Mouse (Mus musculus): ENCODE results near the gene Efna2. TPM values are rescaled to one million over a fixed set of nuclear protein-coding genes. Genes with fewer than 3 reads are reported as not detected.

Efna2 gene
- polyA plus RNA-seq (2015; fragmentation: Illumina TruSeq; extraction: RNeasy Lipid Tissue Mini Kit (QIAGEN cat#74804); ENCODE audit: low read depth, low replicate concordance) = 4.6 TPM

GRCm38 (mm10) chr10:80179068-80180051 is at the start of gene Efna2:
TSS of gene Efna2 (plus strand) at chr10:80179482.

GRCm38 (mm10) chr10:80138553-80139438 is 40.5 kb upstream of the Efna2 start, which contains the start of gene Atp5d:
TSS of gene Atp5d (plus strand) at chr10:80138632.

GRCm38 (mm10) chr10:80140666-80141035 is 38.6 kb upstream of the Efna2 start, which contains the start of gene Cbarp:
TSS of gene Cbarp (minus strand) at chr10:80140835.

DNA sequence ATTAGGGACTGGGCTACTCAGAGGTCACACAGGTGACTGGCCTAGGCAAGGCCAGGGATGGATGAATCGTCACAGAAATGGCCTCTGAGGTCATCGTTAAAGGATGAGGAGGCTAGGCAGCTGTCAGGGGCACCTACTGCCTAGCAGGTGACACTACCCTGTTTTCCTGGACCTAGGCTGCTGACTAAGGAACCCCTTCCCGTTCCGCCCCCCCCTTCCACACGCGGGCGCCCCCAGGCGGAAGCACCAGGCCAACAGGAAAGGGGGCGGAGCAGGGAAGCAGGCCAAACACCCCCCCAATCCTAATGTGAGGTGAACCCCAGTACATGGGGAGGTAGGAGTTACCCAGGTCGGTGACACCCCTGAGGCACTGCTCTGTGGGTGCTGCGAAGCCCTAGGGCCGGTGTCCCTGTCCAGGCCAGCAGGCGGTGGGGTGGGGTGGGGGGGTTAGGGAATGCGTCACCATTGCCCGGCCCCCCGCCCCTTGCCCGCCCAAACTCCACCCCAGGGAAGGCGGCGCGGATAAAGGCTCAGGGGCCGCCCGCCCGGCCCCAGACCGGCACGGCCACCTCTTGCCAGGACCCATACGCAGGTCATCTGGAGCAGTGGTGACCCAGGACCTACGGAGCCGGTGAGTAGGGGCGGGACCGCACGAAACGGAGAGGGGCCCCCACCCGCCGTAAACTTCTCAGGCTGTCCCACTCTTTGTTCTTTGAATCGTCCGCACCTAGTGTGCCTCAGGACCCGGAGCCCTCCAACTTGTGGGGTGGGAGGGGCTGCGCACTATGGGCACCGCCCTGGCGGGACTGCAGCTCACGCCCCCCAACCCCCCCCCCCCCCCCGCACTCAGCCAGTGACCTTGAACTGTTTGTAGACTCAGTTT is 31.3 kb upstream of the Efna2 start, which contains the start of gene Midn:
Gene Midn (plus strand): TSS at position 554 of the 883 bp plus-strand sequence.

GRCm38 (mm10) chr10:80165392-80166128 is 13.7 kb upstream of the Efna2 start, which contains the start of gene Cirbp:
TSS of gene Cirbp (plus strand) at chr10:80165985.

GRCm38 (mm10) chr10:80172527-80173292 is 6.6 kb upstream of the Efna2 start, which contains the start of gene 1600002K03Rik:
TSS of gene 1600002K03Rik (plus strand) at chr10:80172944.

GRCm38 (mm10) chr10:80226416-80227165 is 47.3 kb downstream of the Efna2 start, which contains the start of gene Mum1:
TSS of gene Mum1 (plus strand) at chr10:80226434.

Other genes with a start within 250 kb of the Efna2 start
- gene Wdr18, start 219.3 kb upstream of the Efna2 start, polyA plus RNA-seq (2015; fragmentation: Illumina TruSeq; extraction: RNeasy Lipid Tissue Mini Kit (QIAGEN cat#74804); ENCODE audit: low read depth, low replicate concordance) = 34.3 TPM
- gene Grin3b, start 208.8 kb upstream of the Efna2 start, polyA plus RNA-seq (2015; fragmentation: Illumina TruSeq; extraction: RNeasy Lipid Tissue Mini Kit (QIAGEN cat#74804); ENCODE audit: low read depth, low replicate concordance) = not detected
- gene Tmem259, start 195.2 kb upstream of the Efna2 start, polyA plus RNA-seq (2015; fragmentation: Illumina TruSeq; extraction: RNeasy Lipid Tissue Mini Kit (QIAGEN cat#74804); ENCODE audit: low read depth, low replicate concordance) = 89.3 TPM
- 6.4 TPM for gene Cnn2, start 190.9 kb upstream of the Efna2 start, polyA plus RNA-seq (2015; fragmentation: Illumina TruSeq; extraction: RNeasy Lipid Tissue Mini Kit (QIAGEN cat#74804); ENCODE audit: low read depth, low replicate concordance)
- 8.2 TPM for gene Abca7, start 183.0 kb upstream of the Efna2 start, polyA plus RNA-seq (2015; fragmentation: Illumina TruSeq; extraction: RNeasy Lipid Tissue Mini Kit (QIAGEN cat#74804); ENCODE audit: low read depth, low replicate concordance)
- 3.5 TPM for gene Arhgap45, start 162.8 kb upstream of the Efna2 start, polyA plus RNA-seq (2015; fragmentation: Illumina TruSeq; extraction: RNeasy Lipid Tissue Mini Kit (QIAGEN cat#74804); ENCODE audit: low read depth, low replicate concordance)
- 134 TPM for gene Polr2e, start 139.7 kb upstream of the Efna2 start, polyA plus RNA-seq (2015; fragmentation: Illumina TruSeq; extraction: RNeasy Lipid Tissue Mini Kit (QIAGEN cat#74804); ENCODE audit: low read depth, low replicate concordance)
- gene Gpx4, start 132.3 kb upstream of the Efna2 start, polyA plus RNA-seq (2015; fragmentation: Illumina TruSeq; extraction: RNeasy Lipid Tissue Mini Kit (QIAGEN cat#74804); ENCODE audit: low read depth, low replicate concordance) = 889 TPM
- gene Sbno2, start 73.9 kb upstream of the Efna2 start, polyA plus RNA-seq (2015; fragmentation: Illumina TruSeq; extraction: RNeasy Lipid Tissue Mini Kit (QIAGEN cat#74804); ENCODE audit: low read depth, low replicate concordance) = 11.7 TPM
- 71.6 TPM for gene Stk11, start 63.7 kb upstream of the Efna2 start, polyA plus RNA-seq (2015; fragmentation: Illumina TruSeq; extraction: RNeasy Lipid Tissue Mini Kit (QIAGEN cat#74804); ENCODE audit: low read depth, low replicate concordance)
- gene Atp5d, start 40.9 kb upstream of the Efna2 start, polyA plus RNA-seq (2015; fragmentation: Illumina TruSeq; extraction: RNeasy Lipid Tissue Mini Kit (QIAGEN cat#74804); ENCODE audit: low read depth, low replicate concordance) = 443 TPM
- gene Cbarp, start 38.6 kb upstream of the Efna2 start, polyA plus RNA-seq (2015; fragmentation: Illumina TruSeq; extraction: RNeasy Lipid Tissue Mini Kit (QIAGEN cat#74804); ENCODE audit: low read depth, low replicate concordance) = 231 TPM
- 29.1 TPM for gene Midn, start 31.2 kb upstream of the Efna2 start, polyA plus RNA-seq (2015; fragmentation: Illumina TruSeq; extraction: RNeasy Lipid Tissue Mini Kit (QIAGEN cat#74804); ENCODE audit: low read depth, low replicate concordance)
- gene Cirbp, start 13.5 kb upstream of the Efna2 start, polyA plus RNA-seq (2015; fragmentation: Illumina TruSeq; extraction: RNeasy Lipid Tissue Mini Kit (QIAGEN cat#74804); ENCODE audit: low read depth, low replicate concordance) = 124 TPM
- 10.3 TPM for gene 1600002K03Rik, start 6.5 kb upstream of the Efna2 start, polyA plus RNA-seq (2015; fragmentation: Illumina TruSeq; extraction: RNeasy Lipid Tissue Mini Kit (QIAGEN cat#74804); ENCODE audit: low read depth, low replicate concordance)
- gene Mum1, start 47.0 kb downstream of the Efna2 start, polyA plus RNA-seq (2015; fragmentation: Illumina TruSeq; extraction: RNeasy Lipid Tissue Mini Kit (QIAGEN cat#74804); ENCODE audit: low read depth, low replicate concordance) = 25.9 TPM
- 264 TPM for gene Ndufs7, start 69.6 kb downstream of the Efna2 start, polyA plus RNA-seq (2015; fragmentation: Illumina TruSeq; extraction: RNeasy Lipid Tissue Mini Kit (QIAGEN cat#74804); ENCODE audit: low read depth, low replicate concordance)
- 26.5 TPM for gene Gamt, start 81.5 kb downstream of the Efna2 start, polyA plus RNA-seq (2015; fragmentation: Illumina TruSeq; extraction: RNeasy Lipid Tissue Mini Kit (QIAGEN cat#74804); ENCODE audit: low read depth, low replicate concordance)
- gene Dazap1, start 82.0 kb downstream of the Efna2 start, polyA plus RNA-seq (2015; fragmentation: Illumina TruSeq; extraction: RNeasy Lipid Tissue Mini Kit (QIAGEN cat#74804); ENCODE audit: low read depth, low replicate concordance) = 59.3 TPM
- 2,153 TPM for gene Rps15, start 113.0 kb downstream of the Efna2 start, polyA plus RNA-seq (2015; fragmentation: Illumina TruSeq; extraction: RNeasy Lipid Tissue Mini Kit (QIAGEN cat#74804); ENCODE audit: low read depth, low replicate concordance)
- gene Apc2, start 116.5 kb downstream of the Efna2 start, polyA plus RNA-seq (2015; fragmentation: Illumina TruSeq; extraction: RNeasy Lipid Tissue Mini Kit (QIAGEN cat#74804); ENCODE audit: low read depth, low replicate concordance) = 48.2 TPM
- 50.9 TPM for gene 2310011J03Rik, start 141.1 kb downstream of the Efna2 start, polyA plus RNA-seq (2015; fragmentation: Illumina TruSeq; extraction: RNeasy Lipid Tissue Mini Kit (QIAGEN cat#74804); ENCODE audit: low read depth, low replicate concordance)
- gene Pcsk4, start 150.0 kb downstream of the Efna2 start, polyA plus RNA-seq (2015; fragmentation: Illumina TruSeq; extraction: RNeasy Lipid Tissue Mini Kit (QIAGEN cat#74804); ENCODE audit: low read depth, low replicate concordance) = 5.7 TPM
- gene Reep6, start 150.5 kb downstream of the Efna2 start, polyA plus RNA-seq (2015; fragmentation: Illumina TruSeq; extraction: RNeasy Lipid Tissue Mini Kit (QIAGEN cat#74804); ENCODE audit: low read depth, low replicate concordance) = 6.6 TPM
- gene Adamtsl5, start 168.9 kb downstream of the Efna2 start, polyA plus RNA-seq (2015; fragmentation: Illumina TruSeq; extraction: RNeasy Lipid Tissue Mini Kit (QIAGEN cat#74804); ENCODE audit: low read depth, low replicate concordance) = 3.8 TPM
- gene Plk5, start 177.0 kb downstream of the Efna2 start, polyA plus RNA-seq (2015; fragmentation: Illumina TruSeq; extraction: RNeasy Lipid Tissue Mini Kit (QIAGEN cat#74804); ENCODE audit: low read depth, low replicate concordance) = 18.6 TPM
- gene Mex3d, start 208.2 kb downstream of the Efna2 start, polyA plus RNA-seq (2015; fragmentation: Illumina TruSeq; extraction: RNeasy Lipid Tissue Mini Kit (QIAGEN cat#74804); ENCODE audit: low read depth, low replicate concordance) = 8.2 TPM
- 143 TPM for gene Mbd3, start 220.1 kb downstream of the Efna2 start, polyA plus RNA-seq (2015; fragmentation: Illumina TruSeq; extraction: RNeasy Lipid Tissue Mini Kit (QIAGEN cat#74804); ENCODE audit: low read depth, low replicate concordance)
- gene Uqcr11, start 227.3 kb downstream of the Efna2 start, polyA plus RNA-seq (2015; fragmentation: Illumina TruSeq; extraction: RNeasy Lipid Tissue Mini Kit (QIAGEN cat#74804); ENCODE audit: low read depth, low replicate concordance) = 727 TPM

Measured in brain, adult 10 weeks (tissue).